9 mouse cellular contexts compared by ENCODE assay signal in the genomic region with DNA sequence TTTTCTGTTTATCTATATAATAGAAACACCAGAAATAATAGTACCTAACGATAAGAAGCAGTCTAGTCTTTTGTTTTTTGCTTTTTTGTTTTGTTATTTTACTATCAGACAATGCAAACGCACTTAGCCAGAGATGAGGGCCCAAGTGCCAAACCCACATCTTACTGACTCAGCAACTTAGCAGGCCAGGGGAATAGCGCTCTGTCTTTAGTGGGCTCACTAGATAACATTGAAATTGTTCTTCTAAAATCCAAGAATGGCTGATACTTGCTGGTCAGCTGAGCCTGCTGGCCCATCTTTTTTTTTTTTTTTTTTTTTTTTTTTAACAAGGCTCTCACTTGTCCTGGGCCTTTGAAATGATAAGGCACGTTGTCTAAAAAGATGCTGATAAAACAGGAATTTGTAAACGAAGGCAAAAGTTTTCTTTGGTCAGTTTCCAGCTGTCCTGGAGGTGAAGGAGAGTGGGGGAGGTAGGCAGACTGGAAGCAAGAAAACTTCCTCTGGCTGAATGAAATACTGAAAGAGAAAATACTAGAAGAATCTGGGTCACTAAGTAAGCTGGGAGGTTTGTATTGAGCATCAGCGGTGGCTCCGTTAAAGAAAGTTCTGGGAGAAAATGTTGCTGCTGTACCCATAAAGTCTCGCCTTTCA.
A peak's percentile ranks its signal among the peaks of the same experiment; 100 is the strongest.
DNase-seq lines count a peak whose midpoint lies in the region; ATAC-seq and TF ChIP-seq lines count a peak whose summit lies in the region.
"Had no signal": no experiment of that assay in that cellular context is flagged by ENCODE, and none has a peak within 500 bp of the region (broad histone marks: within the 10 kb centered on the region; RNA-seq: fewer than 3 reads in every experiment).

No protein-coding gene starts in this region.

- peak overlapping the region; percentile 98 for H3K27ac ChIP-seq in kidney, embryonic 16.5 days (ENCODE audit: low read length)
- H3K27ac ChIP-seq in heart, embryonic 12.5 days (ENCODE audit: poor library complexity, severe bottlenecking): peak overlapping the region; percentile 97
- H3K27ac ChIP-seq in liver, postnatal 0 days (ENCODE audit: low read depth): no peak overlapping the region; the same call in 1 of the 2 replicates

- no peaks in the 10 kb centered on the region for H3K9me3 ChIP-seq in kidney, embryonic 16.5 days (ENCODE audit: low read length)
- H3K9me3 ChIP-seq in heart, embryonic 12.5 days (replicated peaks): no peaks in the 10 kb centered on the region
- no peaks in the 10 kb centered on the region for H3K9me3 ChIP-seq in liver, postnatal 0 days (ENCODE audit: low read length)

- peak overlapping the region; percentile 31; the same call in 1 of the 2 replicates for H3K4me2 ChIP-seq in kidney, embryonic 16.5 days (replicated peaks; ENCODE audit: low read depth, low read length)
- peak overlapping the region; percentile 36; the same call in 1 of the 2 replicates for H3K4me2 ChIP-seq in heart, embryonic 12.5 days
- no peak overlapping the region for H3K4me2 ChIP-seq in liver, postnatal 0 days (ENCODE audit: low read depth, low read length)

- peak overlapping the region; percentile 52 for H3K4me3 ChIP-seq in kidney, embryonic 16.5 days (ENCODE audit: low read length)
- H3K4me3 ChIP-seq in heart, embryonic 12.5 days: peak overlapping the region; percentile 49
- peak overlapping the region; percentile 23; the same call in 1 of the 2 replicates for H3K4me3 ChIP-seq in liver, postnatal 0 days (ENCODE audit: low read depth, low read length)

- TF ChIP-seq CTCF in liver, postnatal 0 days (IDR thresholded peaks at IDR 0.05; ENCODE audit: low read depth): no peak

- WGBS in kidney, embryonic 16.5 days: 33% methylated on average over 8 of the region's 8 CpGs
- WGBS in heart, embryonic 12.5 days: 27% methylated on average over 8 of the region's 8 CpGs
- WGBS in liver, postnatal 0 days (ENCODE audit: insufficient replicate concordance): 49% methylated on average over 8 of the region's 8 CpGs

- H3K4me1 ChIP-seq in kidney, embryonic 16.5 days (ENCODE audit: insufficient read depth, low read length): peaks cover 28% of the 10 kb centered on the region
- H3K4me1 ChIP-seq in heart, embryonic 12.5 days (replicated peaks): peaks cover 28% of the 10 kb centered on the region
- H3K4me1 ChIP-seq in liver, postnatal 0 days (ENCODE audit: insufficient read depth): peaks cover 3% of the 10 kb centered on the region; the same call in 1 of the 2 replicates

- H3K27me3 ChIP-seq in kidney, embryonic 16.5 days (ENCODE audit: insufficient read depth, low read length): no peaks in the 10 kb centered on the region
- H3K27me3 ChIP-seq in heart, embryonic 12.5 days (replicated peaks): no peaks in the 10 kb centered on the region
- H3K27me3 ChIP-seq in liver, postnatal 0 days (ENCODE audit: insufficient read depth, low read length): no peaks in the 10 kb centered on the region

- ATAC-seq in kidney, embryonic 16.5 days (ENCODE audit: low FRiP score, low TSS enrichment): no peak
- ATAC-seq in heart, embryonic 12.5 days (ENCODE audit: insufficient number of reproducible peaks, low FRiP score): peak; percentile 30; the same call in 1 of the 2 replicates
- ATAC-seq in liver, postnatal 0 days: no peak

- TF ChIP-seq EP300 in liver, postnatal 0 days (IDR thresholded peaks at IDR 0.05; ENCODE audit: low read depth): no peak; the same call in 1 of the 2 replicates

- DNase-seq in kidney, postnatal 36 days: no peak
- peak; percentile 3 for DNase-seq in c-Kit-positive CD71-positive TER-119-negative erythroid progenitor cells, embryonic 14.5 days (ENCODE audit: low read depth)
- no peak for DNase-seq in liver, postnatal 0 days
- no peak for DNase-seq in urinary bladder, postnatal 14 days (ENCODE audit: low spot score)
- no peak for DNase-seq in layer of hippocampus, postnatal 10 days (ENCODE audit: low spot score in 2 of 2)
- no peak for DNase-seq in cerebellum, adult 9-10 months
- DNase-seq: right cerebral cortex, postnatal 4 days had no signal

- H3K36me3 ChIP-seq in kidney, embryonic 16.5 days (ENCODE audit: insufficient read depth, low read length): no peaks in the 10 kb centered on the region
- H3K36me3 ChIP-seq in heart, embryonic 12.5 days: 0 out of 2 replicates have a peak, but pooled peaks cover 5% of the 10 kb centered on the region
- no peaks in the 10 kb centered on the region for H3K36me3 ChIP-seq in liver, postnatal 0 days (replicated peaks; ENCODE audit: insufficient read depth, low read length)

- peak overlapping the region; percentile 76 for H3K9ac ChIP-seq in kidney, embryonic 16.5 days (replicated peaks; ENCODE audit: low read length)
- peak overlapping the region; percentile 56; the same call in 1 of the 2 replicates for H3K9ac ChIP-seq in heart, embryonic 12.5 days
- no peak overlapping the region for H3K9ac ChIP-seq in liver, postnatal 0 days (replicated peaks)
